Mouse (Mus musculus) olfactory bulb, adult 2 months (tissue): ENCODE data around the gene Eno2.

Experiments
- CTCF ChIP-seq: fragments of 200-500 bp; IDR thresholded peaks from 2 replicates; pipeline ENCODE4 v1.5.1; 2012; ENCODE audit warnings: low read depth, mild to moderate bottlenecking, low read length, moderate library complexity; ENCODE audit not compliant: insufficient read depth
- POLR2A ChIP-seq: fragments of 200-500 bp; IDR thresholded peaks from 2 replicates; pipeline ENCODE4 v1.6.1; 2012; ENCODE audit warnings: mild to moderate bottlenecking, low read depth, low read length, moderate library complexity; ENCODE audit not compliant: insufficient read depth

DNA sequence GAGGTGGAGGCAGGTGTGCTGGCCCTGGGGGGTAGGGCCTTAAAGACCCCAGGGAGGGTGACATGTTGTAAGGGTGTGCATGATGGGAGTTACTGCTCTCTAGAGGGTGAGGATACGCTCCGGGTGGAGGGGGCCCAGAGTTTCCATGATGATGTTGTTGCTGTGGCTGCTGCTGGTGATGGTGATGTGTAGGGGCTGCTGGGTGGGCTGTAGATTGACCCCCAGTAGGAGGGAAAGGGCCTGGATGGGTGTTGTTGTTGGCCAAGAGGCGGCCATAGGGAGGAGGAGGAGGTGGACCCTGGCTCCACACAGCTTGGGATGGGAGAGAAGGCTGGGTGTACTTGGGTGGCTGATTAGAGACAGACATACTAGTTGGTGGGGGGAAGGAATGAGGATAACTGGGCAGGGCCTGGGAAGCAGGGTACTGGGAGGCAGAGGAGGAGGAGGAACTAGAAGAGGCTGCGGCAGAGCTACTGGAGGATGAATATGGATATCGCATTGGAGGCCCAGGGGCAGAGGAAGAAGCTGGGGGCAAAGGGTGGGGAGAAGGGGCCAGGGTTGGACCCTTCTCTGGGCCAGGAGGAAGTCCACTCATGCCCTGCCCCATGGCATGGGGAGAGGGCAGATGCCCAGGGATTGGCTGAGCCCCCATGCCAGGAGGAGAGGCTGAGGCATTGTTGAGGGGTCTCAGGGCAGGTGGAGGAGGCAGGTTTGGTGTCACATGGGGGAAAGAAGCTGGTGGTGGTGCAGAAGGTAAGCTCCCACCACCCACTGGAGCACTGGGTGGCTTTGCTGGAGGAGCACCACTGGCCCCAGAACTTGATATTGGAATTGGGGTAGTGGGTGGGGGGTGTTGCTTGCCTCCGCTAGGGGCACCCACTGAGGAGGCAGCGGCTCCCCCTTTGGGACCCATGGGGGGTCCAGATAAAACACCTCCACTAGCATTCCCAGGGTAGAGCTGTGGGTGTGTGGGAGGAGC is 22.5 kb downstream of the Eno2 start:
- TF ChIP-seq CTCF, result no peak
- no peak for TF ChIP-seq POLR2A
